Mouse (Mus musculus) CD8-positive naive resting alpha-beta T cell, adult 2 months (primary cell): ENCODE data around the gene H2-Eb2.
A peak's percentile ranks its signal among the peaks of the same experiment; 100 is the strongest.
"Not testable (repeated sequence)": the region's sequence is repeated elsewhere in the genome, so short reads cannot be mapped to it uniquely, and the experiment has no call there.

Experiments used
- DNase-seq, 2 experiments: peaks; one replicate each; pipeline ENCODE4 v3.0.0; 2022; ENCODE audit warnings: low read depth in 2 of 2, low spot score in 2 of 2

The H2-Eb2 gene

GRCm38 (mm10) chr17:34305380-34306030 lies 20.0 kb upstream of the H2-Eb2 start, which contains the start of gene H2-Eb1:
H2-Eb1 (plus strand) TSS chr17:34305867.
- DNase-seq: peak; percentile 76 to 88

- DNase-seq: no peak
Observed at GRCm38 (mm10) chr17:34306407-34306806, 19.1 kb upstream of the H2-Eb2 start.

- no peak for DNase-seq
Observed at GRCm38 (mm10) chr17:34307216-34307615, 18.2 kb upstream of the H2-Eb2 start.

- DNase-seq: no peak
Observed at GRCm38 (mm10) chr17:34308161-34308560, 17.3 kb upstream of the H2-Eb2 start.

- DNase-seq: no peak
Observed at GRCm38 (mm10) chr17:34309225-34309624, 16.2 kb upstream of the H2-Eb2 start.

GRCm38 (mm10) chr17:34309683-34310385 lies 15.6 kb upstream of the H2-Eb2 start:
- no peak for DNase-seq

GRCm38 (mm10) chr17:34310526-34310925 lies 14.9 kb upstream of the H2-Eb2 start:
- DNase-seq: not testable (repeated sequence)

GRCm38 (mm10) chr17:34312185-34312584 lies 13.3 kb upstream of the H2-Eb2 start:
- no peak for DNase-seq

GRCm38 (mm10) chr17:34313393-34313792 lies 12.1 kb upstream of the H2-Eb2 start:
- peak; percentile 72 to 88 for DNase-seq

GRCm38 (mm10) chr17:34314286-34314685 lies 11.2 kb upstream of the H2-Eb2 start:
- DNase-seq: no peak

- no peak for DNase-seq
Observed at GRCm38 (mm10) chr17:34315512-34315911, 10.0 kb upstream of the H2-Eb2 start.

- DNase-seq: no peak
Observed at GRCm38 (mm10) chr17:34316697-34317096, 8.8 kb upstream of the H2-Eb2 start.

GRCm38 (mm10) chr17:34317275-34317674 lies 8.2 kb upstream of the H2-Eb2 start:
- DNase-seq: no peak

GRCm38 (mm10) chr17:34326373-34326772 lies 908 bp downstream of the H2-Eb2 start:
- no peak for DNase-seq

GRCm38 (mm10) chr17:34329807-34330206 lies 4.3 kb downstream of the H2-Eb2 start:
- DNase-seq: peak in 1 of 2 experiments; percentile 66

GRCm38 (mm10) chr17:34331200-34331599 lies 5.7 kb downstream of the H2-Eb2 start:
- DNase-seq: no peak

GRCm38 (mm10) chr17:34340619-34341402 lies 15.3 kb downstream of the H2-Eb2 start:
- DNase-seq: no peak

- no peak for DNase-seq
Observed at GRCm38 (mm10) chr17:34344882-34345281, 19.4 kb downstream of the H2-Eb2 start.

GRCm38 (mm10) chr17:34345486-34345885 lies 20.0 kb downstream of the H2-Eb2 start:
- no peak for DNase-seq

- DNase-seq: no peak
Observed at GRCm38 (mm10) chr17:34346041-34346440, 20.6 kb downstream of the H2-Eb2 start.

GRCm38 (mm10) chr17:34347606-34348308 lies 22.3 kb downstream of the H2-Eb2 start:
- peak; percentile 52 to 73 for DNase-seq
